ENCODE assay signal across 10 mouse cellular contexts in genomic region chr10:19915301-19915700, GRCm38 (mm10). TPM values are rescaled to one million over a fixed set of nuclear protein-coding genes. Genes with fewer than 3 reads are reported as not detected.
DNase-seq lines count a peak whose midpoint lies in the region; ATAC-seq and TF ChIP-seq lines count a peak whose summit lies in the region.
"Had no signal": no experiment of that assay in that cellular context is flagged by ENCODE, and none has a peak within 500 bp of the region (broad histone marks: within the 10 kb centered on the region; RNA-seq: fewer than 3 reads in every experiment).

No protein-coding gene starts in this region.

- no peak overlapping the region for H3K4me3 ChIP-seq in limb, embryonic 13.5 days
- no peak overlapping the region for H3K4me3 ChIP-seq in limb, embryonic 10.5 days
- no peak overlapping the region for H3K4me3 ChIP-seq in kidney, adult 2 months (ENCODE audit: insufficient read depth, low read depth, low read length)
- no peak overlapping the region for H3K4me3 ChIP-seq in liver, embryonic 11.5 days (ENCODE audit: low read depth, low read length)
- H3K4me3 ChIP-seq: embryonic facial prominence, embryonic 12.5 days; midbrain, embryonic 12.5 days had no signal

- no peak overlapping the region for H3K4me2 ChIP-seq in limb, embryonic 13.5 days (replicated peaks)
- no peak overlapping the region for H3K4me2 ChIP-seq in liver, embryonic 11.5 days
- H3K4me2 ChIP-seq: embryonic facial prominence, embryonic 12.5 days; midbrain, embryonic 12.5 days had no signal

- no peaks in the 10 kb centered on the region for H3K27me3 ChIP-seq in limb, embryonic 13.5 days
- H3K27me3 ChIP-seq in limb, embryonic 10.5 days (ENCODE audit: low read depth, poor library complexity, severe bottlenecking) = no peaks in the 10 kb centered on the region
- no peaks in the 10 kb centered on the region; the same call in 1 of the 2 replicates for H3K27me3 ChIP-seq in kidney, adult 2 months (replicated peaks; ENCODE audit: control insufficient read depth, insufficient read depth, low read length)
- no peaks in the 10 kb centered on the region for H3K27me3 ChIP-seq in liver, embryonic 11.5 days (replicated peaks; ENCODE audit: control insufficient read depth, insufficient read depth, low read length)
- H3K27me3 ChIP-seq: embryonic facial prominence, embryonic 12.5 days; midbrain, embryonic 12.5 days had no signal

- TF ChIP-seq CTCF in kidney, adult 2 months (conservative IDR thresholded peaks at IDR 0.05; ENCODE audit: insufficient read depth, insufficient read length, low read depth, low read length) = peak; percentile 91

- WGBS in limb, embryonic 13.5 days = 45% methylated on average over 1 of the region's 1 CpGs
- 41% methylated on average over 1 of the region's 1 CpGs for WGBS in limb, embryonic 10.5 days
- WGBS in kidney, adult 2 months = 36% methylated on average over 1 of the region's 1 CpGs
- 45% methylated on average over 1 of the region's 1 CpGs for WGBS in liver, embryonic 11.5 days

- no peak overlapping the region for H3K27ac ChIP-seq in limb, embryonic 13.5 days
- H3K27ac ChIP-seq in limb, embryonic 10.5 days = no peak overlapping the region
- no peak overlapping the region for H3K27ac ChIP-seq in kidney, adult 2 months (ENCODE audit: insufficient read depth, low read depth, low read length)
- no peak overlapping the region for H3K27ac ChIP-seq in liver, embryonic 11.5 days (ENCODE audit: low read depth, low read length)
- H3K27ac ChIP-seq: embryonic facial prominence, embryonic 12.5 days; midbrain, embryonic 12.5 days had no signal

- no peak overlapping the region for H3K9ac ChIP-seq in limb, embryonic 13.5 days
- H3K9ac ChIP-seq in liver, embryonic 11.5 days (ENCODE audit: low read depth, low read length) = no peak overlapping the region
- H3K9ac ChIP-seq: embryonic facial prominence, embryonic 12.5 days; midbrain, embryonic 12.5 days had no signal

- DNase-seq in limb, embryonic 10.5 days (ENCODE audit: low spot score) = no peak
- peak; percentile 69 for DNase-seq in adrenal gland, postnatal 25 days
- peak; percentile 20 for DNase-seq in forelimb bud, embryonic 11.5 days (ENCODE audit: low read depth, low spot score)
- peak; percentile 87 for DNase-seq in kidney, adult 2 months
- DNase-seq in liver, embryonic 11.5 days (ENCODE audit: low spot score) = no peak
- DNase-seq in thymus, postnatal 4 days = peak; percentile 62

- H3K4me1 ChIP-seq in limb, embryonic 13.5 days = no peaks in the 10 kb centered on the region
- no peaks in the 10 kb centered on the region for H3K4me1 ChIP-seq in limb, embryonic 10.5 days
- H3K4me1 ChIP-seq in kidney, adult 2 months (ENCODE audit: control insufficient read depth, insufficient read depth, low read length) = no peaks in the 10 kb centered on the region
- no peaks in the 10 kb centered on the region for H3K4me1 ChIP-seq in liver, embryonic 11.5 days (replicated peaks; ENCODE audit: control insufficient read depth, insufficient read depth, low read length)
- H3K4me1 ChIP-seq: embryonic facial prominence, embryonic 12.5 days; midbrain, embryonic 12.5 days had no signal

- peak; percentile 44; the same call in 1 of the 2 replicates for ATAC-seq in limb, embryonic 13.5 days (ENCODE audit: low FRiP score, low read depth)
- ATAC-seq in liver, embryonic 11.5 days (replicated peaks; ENCODE audit: low FRiP score) = peak; percentile 45; the same call in 1 of the 2 replicates
- peak; percentile 40; the same call in 1 of the 2 replicates for ATAC-seq in neutrophil, adult 5-6 weeks (ENCODE audit: extremely low read depth, insufficient number of reproducible peaks, low FRiP score, poor library complexity, severe bottlenecking)

- no peaks in the 10 kb centered on the region for H3K9me3 ChIP-seq in limb, embryonic 13.5 days
- H3K9me3 ChIP-seq in limb, embryonic 10.5 days (replicated peaks) = no peaks in the 10 kb centered on the region
- no peaks in the 10 kb centered on the region for H3K9me3 ChIP-seq in liver, embryonic 11.5 days (ENCODE audit: control insufficient read depth, low read length)
- H3K9me3 ChIP-seq: embryonic facial prominence, embryonic 12.5 days; midbrain, embryonic 12.5 days had no signal

- no peak for TF ChIP-seq POLR2A in kidney, adult 2 months (IDR thresholded peaks at IDR 0.05; ENCODE audit: low read depth, low read length)

- H3K36me3 ChIP-seq in limb, embryonic 13.5 days = no peaks in the 10 kb centered on the region
- H3K36me3 ChIP-seq in limb, embryonic 10.5 days = no peaks in the 10 kb centered on the region
- H3K36me3 ChIP-seq in kidney, adult 2 months (ENCODE audit: control insufficient read depth, insufficient read depth, low read length) = no peaks in the 10 kb centered on the region
- H3K36me3 ChIP-seq in liver, embryonic 11.5 days (ENCODE audit: control insufficient read depth, insufficient read depth, low read length) = no peaks in the 10 kb centered on the region
- H3K36me3 ChIP-seq: embryonic facial prominence, embryonic 12.5 days; midbrain, embryonic 12.5 days had no signal

RNA-seq across cellular contexts. Expression of gene Pex7, which starts 7.8 kb away (rescaled TPM):
- 20.9 and 21.7 TPM in 2 replicates for polyA plus RNA-seq in limb, embryonic 13.5 days (2015; fragmentation: Nextera tagmentation; extraction: Ambion mirVana)
- 19.1 and 19.3 TPM in 2 replicates for polyA plus RNA-seq in limb, embryonic 10.5 days (2016; fragmentation: Nextera tagmentation; extraction: Ambion mirVana)
- 47.3 and 57.8 TPM in 2 replicates for total RNA-seq in adrenal gland, postnatal 25 days (2021)
- polyA plus RNA-seq in kidney, adult 2 months (2012; rRNA removed) = 87.4 and 90.9 TPM in 2 replicates
- 40.8 and 43.8 TPM in 2 replicates for polyA plus RNA-seq in liver, embryonic 11.5 days (2014; fragmentation: Nextera tagmentation; extraction: Ambion mirVana)
- total RNA-seq in neutrophil, adult 5-6 weeks (2017) = 12.0 and 17.1 TPM in 2 replicates

RNA-seq across cellular contexts. Expression of gene Map3k5, which starts 19.0 kb away (rescaled TPM):
- polyA plus RNA-seq in limb, embryonic 13.5 days (2015; fragmentation: Nextera tagmentation; extraction: Ambion mirVana) = 1.2 and 2.1 TPM in 2 replicates
- 0.44 and 0.58 TPM in 2 replicates for polyA plus RNA-seq in limb, embryonic 10.5 days (2016; fragmentation: Nextera tagmentation; extraction: Ambion mirVana)
- total RNA-seq in adrenal gland, postnatal 25 days (2021) = 20.3 and 22.9 TPM in 2 replicates
- polyA plus RNA-seq in kidney, adult 2 months (2012; rRNA removed) = 9.0 and 11.3 TPM in 2 replicates
- 1.2 and 1.8 TPM in 2 replicates for polyA plus RNA-seq in liver, embryonic 11.5 days (2014; fragmentation: Nextera tagmentation; extraction: Ambion mirVana)
- 133 and 144 TPM in 2 replicates for total RNA-seq in neutrophil, adult 5-6 weeks (2017)

Comparison
In these comparisons a context has a peak if more than half of its experiments do, and no peak if none do; other contexts are left out.
1. DNase-seq: peak in adrenal gland, postnatal 25 days (single experiment), forelimb bud, embryonic 11.5 days (single experiment), kidney, adult 2 months (single experiment) and thymus, postnatal 4 days (single experiment); none in limb, embryonic 10.5 days (single experiment) and liver, embryonic 11.5 days (single experiment).
2. Peak in every context shown above with its lines, with median percentiles within 50 percentile points of each other: ATAC-seq.